Mouse (Mus musculus) heart, postnatal 0 days (tissue): ENCODE data around the gene Gnb2. TPM values are rescaled to one million over a fixed set of nuclear protein-coding genes. Genes with fewer than 3 reads are reported as not detected.

Experiments used
- ATAC-seq: fragments of 200-750 bp; cut with Nextera tagmentation; 2 replicates; pipeline ENCODE4 v1.8.0; 2017; ENCODE audit warnings: low read depth, moderate number of reproducible peaks, moderate library complexity; ENCODE audit not compliant: insufficient read depth
- DNase-seq: peaks from one replicate; pipeline ENCODE4 v3.0.0-alpha.2; 2016; ENCODE audit warnings: low spot score
- H3K27ac ChIP-seq: fragments of 300-500 bp; sonication (generic); 2 replicates; pipeline ENCODE4 v1.5.1; 2014; ENCODE audit warnings: low read depth, mild to moderate bottlenecking
- H3K27me3 ChIP-seq: fragments of 300-500 bp; sonication (generic); 2 replicates; pipeline ENCODE4 v1.6.1; 2014; ENCODE audit warnings: low read length, mixed read lengths; ENCODE audit not compliant: control insufficient read depth, insufficient read depth
- H3K36me3 ChIP-seq: fragments of 300-500 bp; sonication (generic); replicated peaks from 2 replicates; pipeline ENCODE4 v1.6.1; 2014; ENCODE audit warnings: low read length, mixed read lengths; ENCODE audit not compliant: control insufficient read depth, insufficient read depth
- H3K4me1 ChIP-seq: fragments of 300-500 bp; sonication (generic); 2 replicates; pipeline ENCODE4 v1.6.1; 2014; ENCODE audit warnings: antibody characterized with exemption; ENCODE audit not compliant: control insufficient read depth, insufficient read depth
- H3K4me2 ChIP-seq: fragments of 300-500 bp; sonication (generic); 2 replicates; pipeline ENCODE4 v1.6.1; 2014; ENCODE audit warnings: low read depth, mild to moderate bottlenecking, low read length, moderate library complexity
- H3K4me3 ChIP-seq: fragments of 300-500 bp; sonication (generic); 2 replicates; pipeline ENCODE4 v1.5.1; 2014; ENCODE audit warnings: low read depth, low read length
- H3K9ac ChIP-seq: fragments of 300-500 bp; sonication (generic); replicated peaks from 2 replicates; pipeline ENCODE4 v1.6.1; 2014; ENCODE audit warnings: low read depth, low read length, mixed read lengths
- H3K9me3 ChIP-seq: fragments of 300-500 bp; sonication (generic); replicated peaks from 2 replicates; pipeline ENCODE4 v1.6.1; 2016; ENCODE audit warnings: low read length; ENCODE audit not compliant: control insufficient read depth
- CTCF ChIP-seq: IDR thresholded peaks from 2 replicates; pipeline ENCODE4 v1.5.1; 2016; ENCODE audit warnings: antibody characterized with exemption, control low read depth, low read depth
- EP300 ChIP-seq: IDR thresholded peaks from 2 replicates; pipeline ENCODE4 v1.6.1; 2016; ENCODE audit warnings: antibody characterized with exemption, low read depth
- WGBS: fragments of 180-500 bp; shearing (Covaris S2); extraction: QIAGEN DNeasy Blood & Tissue Kit; methylation state at CpG from one replicate; pipeline ENCODE4 v1.1.7; 2014; 5-methylcytosine and 5-hydroxymethylcytosine counted together
- polyA plus RNA-seq: library from polyadenylated mRNA; unstranded; fragments of >200 nt; fragmentation: Nextera tagmentation; extraction: Ambion mirVana; gene quantifications from 2 replicates; pipeline ENCODE4 v1.2.1, GENCODE M21; 2015
- total RNA-seq: library from RNA; depleted of rRNA; stranded (reverse); fragments of >200 nt; gene quantifications from 2 replicates; pipeline ENCODE4 v1.2.3, GENCODE M21; 2014; ENCODE audit warnings: low replicate concordance

Gene Gnb2
- total and polyA plus RNA-seq, 2 experiments from 2014 or later = 301 to 872 TPM

GRCm38 (mm10) chr5:137570181-137570580 lies 36.9 kb upstream of the Gnb2 start:
- 41% methylated on average over 7 of the region's 7 CpGs for WGBS
- TF ChIP-seq CTCF = no peak
- no peak for TF ChIP-seq EP300
- DNase-seq (no peak), ATAC-seq (no peak)
- H3K4me1 ChIP-seq = 0 out of 2 replicates have a peak, but pooled peaks cover 3% of the 10 kb centered on the region
- no peaks in the 10 kb centered on the region for H3K9me3 ChIP-seq
- H3K4me3 ChIP-seq = no peak overlapping the region
- no peaks in the 10 kb centered on the region for H3K36me3 ChIP-seq
- no peak overlapping the region for H3K9ac ChIP-seq
- 0 out of 2 replicates have a peak, but pooled peaks cover 3% of the 10 kb centered on the region for H3K27me3 ChIP-seq
- no peak overlapping the region for H3K27ac ChIP-seq
- H3K4me2 ChIP-seq = no peak overlapping the region

DNA sequence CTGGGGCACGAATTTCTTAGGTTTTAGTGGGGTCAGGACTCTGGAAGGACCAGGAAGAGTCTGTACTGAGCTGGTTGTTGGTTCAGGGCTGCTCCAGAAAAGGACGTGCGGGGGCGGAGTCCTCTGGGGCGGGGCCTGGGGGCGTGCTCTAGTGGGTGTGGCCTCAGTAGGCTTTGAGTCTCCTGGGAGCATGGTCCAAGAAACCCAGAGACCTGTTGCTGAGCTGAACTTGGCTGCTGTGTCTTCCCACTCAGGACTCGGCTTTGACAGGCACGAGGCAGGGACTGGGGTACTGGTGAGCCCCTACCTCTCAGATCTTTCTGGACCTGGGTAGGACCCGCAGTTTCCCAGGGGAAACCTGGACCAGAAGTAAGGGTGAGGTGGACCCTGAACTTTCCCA lies 36.4 kb upstream of the Gnb2 start, which contains the start of gene Tfr2:
Gene Tfr2 (plus strand): TSS at position 176 of the 400 bp plus-strand sequence.
- Histone ChIP-seq H3K27me3 (0 out of 2 replicates have a peak, but pooled peaks cover 3% of the 10 kb centered on the region), H3K27ac (no peak within 1 kb of the TSS), H3K36me3 (no peaks in the 10 kb centered on the region), H3K9me3 (no peaks in the 10 kb centered on the region), H3K4me1 (0 out of 2 replicates have a peak, but pooled peaks cover 2% of the 10 kb centered on the region), H3K4me3 (no peak within 1 kb of the TSS), H3K9ac (no peak within 1 kb of the TSS), H3K4me2 (no peak within 1 kb of the TSS)
- ATAC-seq (peak; percentile 61; the same call in 1 of the 2 replicates), DNase-seq (no peak)
- TF ChIP-seq EP300 = no peak
- TF ChIP-seq CTCF = no peak
- WGBS = 18% methylated on average over 9 of the region's 9 CpGs

DNA sequence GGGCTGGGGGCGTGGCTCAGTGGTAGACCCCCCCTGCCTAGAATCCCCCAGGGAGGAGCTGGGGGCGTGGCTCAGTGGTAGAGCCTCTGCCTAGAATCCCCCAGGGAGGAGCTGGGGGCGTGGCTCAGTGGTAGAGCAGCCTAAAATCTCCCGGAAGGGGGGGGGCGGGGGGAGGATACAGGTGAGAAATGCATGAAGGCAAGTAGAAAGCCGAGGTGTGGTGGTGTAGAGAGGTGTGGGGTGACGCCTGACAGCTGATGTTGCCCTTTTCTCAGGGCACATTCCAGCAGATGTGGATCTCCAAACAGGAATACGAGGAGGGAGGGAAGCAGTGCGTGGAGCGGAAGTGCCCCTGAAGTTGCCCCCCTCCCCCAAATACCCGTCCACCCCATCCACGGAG lies 35.7 kb upstream of the Gnb2 start:
- 0 out of 2 replicates have a peak, but pooled peaks cover 3% of the 10 kb centered on the region for H3K27me3 ChIP-seq
- TF ChIP-seq EP300 (no peak), CTCF (no peak)
- no peak overlapping the region for H3K4me3 ChIP-seq
- no peak overlapping the region for H3K4me2 ChIP-seq
- 50% methylated on average over 12 of the region's 12 CpGs for WGBS
- no peak overlapping the region for H3K27ac ChIP-seq
- no peaks in the 10 kb centered on the region for H3K36me3 ChIP-seq
- H3K9ac ChIP-seq = no peak overlapping the region
- no peaks in the 10 kb centered on the region for H3K9me3 ChIP-seq
- no peaks in the 10 kb centered on the region for H3K4me1 ChIP-seq
- ATAC-seq (0 out of 2 replicates have a peak, but pooled peaks have one; percentile 20), DNase-seq (no peak)

DNA sequence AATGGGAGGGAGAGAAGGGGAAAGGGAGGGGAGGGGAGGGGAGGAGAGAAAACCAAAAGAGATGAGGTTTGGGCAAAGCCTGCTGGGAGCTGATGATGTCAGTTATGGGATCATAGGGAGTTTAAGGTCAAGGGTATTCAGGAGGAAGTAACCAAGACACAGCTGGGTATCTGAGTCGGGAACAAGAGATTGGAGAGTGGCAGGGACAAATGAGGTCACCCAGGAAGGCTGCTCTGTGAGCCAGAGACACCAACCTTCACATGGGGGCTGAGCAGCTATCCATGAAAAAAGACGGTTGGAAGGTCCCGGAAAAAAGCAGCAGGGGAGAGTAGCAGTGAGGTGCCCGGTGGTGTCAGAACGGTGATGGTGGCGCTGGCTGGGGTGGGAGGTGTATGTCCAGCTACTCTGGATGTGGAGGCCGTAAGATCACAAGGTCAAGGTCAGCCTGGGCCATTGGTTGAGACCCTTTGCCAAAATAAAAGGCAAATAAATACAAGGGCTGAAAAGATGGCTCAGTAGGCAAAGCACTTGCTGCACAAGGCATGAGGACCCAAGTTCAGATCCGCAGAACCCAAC lies 35.0 kb upstream of the Gnb2 start:
- H3K4me2 ChIP-seq = no peak overlapping the region
- H3K9ac ChIP-seq = no peak overlapping the region
- ATAC-seq = no peak
- H3K27ac ChIP-seq = no peak overlapping the region
- no peaks in the 10 kb centered on the region for H3K4me1 ChIP-seq
- H3K9me3 ChIP-seq = no peaks in the 10 kb centered on the region
- TF ChIP-seq EP300 = no peak
- TF ChIP-seq CTCF = no peak
- WGBS = 70% methylated on average over 8 of the region's 8 CpGs
- no peaks in the 10 kb centered on the region for H3K36me3 ChIP-seq
- 0 out of 2 replicates have a peak, but pooled peaks cover 3% of the 10 kb centered on the region for H3K27me3 ChIP-seq
- H3K4me3 ChIP-seq = no peak overlapping the region
- no peak for DNase-seq

GRCm38 (mm10) chr5:137566416-137566815 lies 33.1 kb upstream of the Gnb2 start:
- H3K4me3 ChIP-seq = no peak overlapping the region
- 88% methylated on average over 5 of the region's 5 CpGs for WGBS
- no peaks in the 10 kb centered on the region for H3K36me3 ChIP-seq
- H3K27me3 ChIP-seq = no peaks in the 10 kb centered on the region
- ATAC-seq = no peak
- no peaks in the 10 kb centered on the region for H3K9me3 ChIP-seq
- no peak for DNase-seq
- H3K9ac ChIP-seq = no peak overlapping the region
- H3K4me2 ChIP-seq = no peak overlapping the region
- no peaks in the 10 kb centered on the region for H3K4me1 ChIP-seq
- TF ChIP-seq EP300 = no peak
- TF ChIP-seq CTCF = no peak
- H3K27ac ChIP-seq = no peak overlapping the region

GRCm38 (mm10) chr5:137565744-137566143 lies 32.4 kb upstream of the Gnb2 start:
- H3K4me1 ChIP-seq = no peaks in the 10 kb centered on the region
- no peak overlapping the region for H3K9ac ChIP-seq
- WGBS = 71% methylated on average over 6 of the region's 6 CpGs
- H3K27ac ChIP-seq = no peak overlapping the region
- H3K4me3 ChIP-seq = no peak overlapping the region
- H3K27me3 ChIP-seq = no peaks in the 10 kb centered on the region
- TF ChIP-seq EP300 (no peak), CTCF (no peak)
- H3K4me2 ChIP-seq = no peak overlapping the region
- no peaks in the 10 kb centered on the region for H3K9me3 ChIP-seq
- no peaks in the 10 kb centered on the region for H3K36me3 ChIP-seq
- ATAC-seq (no peak), DNase-seq (no peak)
